Mouse (Mus musculus) hindlimb bud, embryonic 11.5 days (tissue): ENCODE results near the gene St6gal1.

ENCODE experiments used
- DNase-seq: peaks from one replicate; pipeline ENCODE4 v3.0.0-alpha.2; 2012; ENCODE audit warnings: low read depth, low spot score; ENCODE audit errors: extremely low spot score

The St6gal1 gene

GRCm38 (mm10) chr16:23403008-23403755 lies 178.6 kb downstream of the St6gal1 start:
- peak; percentile 67 for DNase-seq
